Mouse (Mus musculus) kidney, adult 2 months (tissue): ENCODE results near the gene Tk1. TPM values are rescaled to one million over a fixed set of nuclear protein-coding genes. Genes with fewer than 3 reads are reported as not detected.

ENCODE experiments used
- DNase-seq: peaks from one replicate; pipeline ENCODE4 v3.0.0; 2021
- H3K27ac ChIP-seq: fragments of 200-500 bp; 2 replicates; pipeline ENCODE4 v1.5.1; 2012; ENCODE audit warnings: low read depth, low read length, control low read depth, inconsistent platforms; ENCODE audit not compliant: insufficient read depth
- H3K27me3 ChIP-seq: fragments of 200-500 bp; replicated peaks from 2 replicates; pipeline ENCODE4 v1.6.1; 2012; ENCODE audit warnings: mild to moderate bottlenecking, moderate library complexity, low read length, inconsistent platforms; ENCODE audit not compliant: control insufficient read depth, insufficient read depth
- H3K36me3 ChIP-seq: fragments of 200-500 bp; 2 replicates; pipeline ENCODE4 v1.6.1; 2012; ENCODE audit warnings: mild to moderate bottlenecking, moderate library complexity, low read length, inconsistent platforms; ENCODE audit not compliant: control insufficient read depth, insufficient read depth
- H3K4me1 ChIP-seq: fragments of 200-500 bp; 2 replicates; pipeline ENCODE4 v1.6.1; 2011; ENCODE audit warnings: low read length; ENCODE audit not compliant: control insufficient read depth, insufficient read depth
- H3K4me3 ChIP-seq: fragments of 200-500 bp; 2 replicates; pipeline ENCODE4 v1.5.1; 2011; ENCODE audit warnings: mild to moderate bottlenecking, low read depth, low read length, control low read depth; ENCODE audit not compliant: insufficient read depth
- CTCF ChIP-seq: fragments of 200-500 bp; conservative IDR thresholded peaks from 2 replicates; pipeline ENCODE4 v1.5.1; 2011; ENCODE audit warnings: low read depth, mild to moderate bottlenecking, control low read depth, low read length, moderate library complexity, mixed read lengths; ENCODE audit not compliant: insufficient read depth, insufficient read length
- POLR2A ChIP-seq: fragments of 200-500 bp; IDR thresholded peaks from one replicate; pipeline ENCODE4 v1.6.1; 2011; ENCODE audit warnings: low read depth, low read length, control low read depth
- WGBS: fragments of 180-500 bp; shearing (Covaris S2); methylation state at CpG from one replicate; pipeline ENCODE4 v1.1.7; 2018; 5-methylcytosine and 5-hydroxymethylcytosine counted together
- polyA plus RNA-seq: library from polyadenylated mRNA; depleted of rRNA; stranded (reverse); fragments of >200 nt; gene quantifications from 2 replicates; pipeline ENCODE4 v1.2.3, GENCODE M21; 2012

Tk1 gene
- polyA plus RNA-seq, 1 experiment, result 15.8 TPM

- no peak for TF ChIP-seq POLR2A
- no peak for TF ChIP-seq CTCF
- Histone ChIP-seq H3K36me3 (no peaks in the 10 kb centered on the region), H3K27ac (no peak overlapping the region), H3K4me3 (no peak overlapping the region), H3K4me1 (no peaks in the 10 kb centered on the region; the same call in 1 of the 2 replicates), H3K27me3 (no peaks in the 10 kb centered on the region)
- WGBS, result 45% methylated on average over 1 of the region's 1 CpGs
- DNase-seq, result no peak
These were observed 30.1 kb upstream of the Tk1 start for GRCm38 (mm10) chr11:117855975-117856374.

DNA sequence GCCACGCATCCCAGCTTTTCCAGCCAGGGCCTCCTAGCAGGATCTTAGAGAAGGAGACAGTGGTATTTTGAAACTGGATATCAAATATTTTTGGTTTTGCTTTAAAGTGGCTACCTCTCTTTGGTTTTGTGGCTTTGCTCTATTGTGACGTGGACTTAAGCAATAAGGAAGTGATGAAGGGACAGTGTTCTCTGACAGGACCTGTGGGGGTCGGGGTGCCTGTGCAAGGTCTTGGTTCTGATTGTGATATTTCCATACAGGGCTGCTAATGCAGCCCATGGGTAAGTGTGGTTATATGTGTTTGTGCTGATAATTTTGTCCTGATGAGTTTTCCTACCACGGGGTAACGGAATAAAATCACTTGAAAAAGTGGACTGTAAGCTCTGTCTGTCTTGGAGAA, 29.5 kb upstream of the Tk1 start:
- Histone ChIP-seq H3K36me3 (no peaks in the 10 kb centered on the region), H3K4me1 (no peaks in the 10 kb centered on the region; the same call in 1 of the 2 replicates), H3K27ac (no peak overlapping the region), H3K27me3 (no peaks in the 10 kb centered on the region), H3K4me3 (no peak overlapping the region)
- TF ChIP-seq POLR2A (no peak), CTCF (no peak)
- DNase-seq, result no peak
- 85% methylated on average over 5 of the region's 5 CpGs for WGBS

DNA sequence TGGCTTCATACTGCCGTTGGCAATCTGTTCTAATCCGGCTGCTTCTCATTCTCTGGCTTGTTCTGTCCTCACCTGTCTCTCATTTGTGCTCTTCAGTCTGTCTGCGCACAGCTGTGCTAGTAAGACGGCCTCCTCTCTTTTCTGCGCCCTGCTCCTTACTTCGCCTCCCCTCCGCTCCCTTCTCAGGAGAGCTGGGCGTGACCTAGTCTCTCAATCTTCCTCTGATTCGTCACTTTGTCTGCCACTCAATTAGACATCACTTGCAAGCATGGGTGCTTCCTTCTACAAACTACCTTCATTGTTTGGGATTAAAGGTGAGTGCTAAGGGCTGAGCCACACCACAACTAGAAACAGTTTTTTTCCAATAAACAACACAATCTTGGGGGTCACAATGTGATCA, 28.3 kb upstream of the Tk1 start:
- no peak overlapping the region for H3K27ac ChIP-seq
- no peaks in the 10 kb centered on the region; the same call in 1 of the 2 replicates for H3K4me1 ChIP-seq
- no peaks in the 10 kb centered on the region for H3K27me3 ChIP-seq
- 92% methylated on average over 9 of the region's 9 CpGs for WGBS
- no peak overlapping the region for H3K4me3 ChIP-seq
- DNase-seq, result no peak
- H3K36me3 ChIP-seq, result no peaks in the 10 kb centered on the region
- no peak for TF ChIP-seq CTCF
- TF ChIP-seq POLR2A, result no peak

DNA sequence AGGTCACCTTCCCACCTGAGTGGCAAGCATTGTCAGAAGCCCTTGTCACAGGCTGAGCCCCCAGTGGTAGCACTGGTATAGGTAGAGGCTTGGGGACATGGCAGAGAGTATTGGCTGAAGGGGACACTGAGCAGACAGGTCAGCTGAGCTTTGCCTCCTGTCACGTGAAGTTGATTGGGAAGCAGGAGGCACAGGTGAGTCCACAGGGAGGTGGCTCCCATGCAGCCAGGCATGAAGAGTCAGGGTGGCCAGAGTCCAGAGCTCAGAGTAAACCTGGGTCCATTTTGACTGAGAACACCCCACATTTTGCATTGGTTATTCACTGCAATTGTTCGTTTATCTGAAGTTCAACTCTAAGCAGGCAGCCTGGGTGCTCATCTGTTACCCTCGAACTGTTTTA, 27.0 kb upstream of the Tk1 start:
- TF ChIP-seq CTCF (no peak), POLR2A (no peak)
- H3K36me3 ChIP-seq, result no peaks in the 10 kb centered on the region
- H3K27ac ChIP-seq, result no peak overlapping the region
- DNase-seq, result no peak
- peaks cover 6% of the 10 kb centered on the region; the same call in 1 of the 2 replicates for H3K4me1 ChIP-seq
- no peaks in the 10 kb centered on the region for H3K27me3 ChIP-seq
- no peak overlapping the region for H3K4me3 ChIP-seq
- 65% methylated on average over 3 of the region's 3 CpGs for WGBS

GRCm38 (mm10) chr11:117848985-117849671, 23.2 kb upstream of the Tk1 start, which contains the start of gene Birc5:
Birc5 (plus strand) TSS chr11:117849251.
- DNase-seq, result peak; percentile 98
- peak within 1 kb of the TSS; percentile 96 for H3K27ac ChIP-seq
- TF ChIP-seq POLR2A (peak; percentile 86), CTCF (no peak)
- no peaks in the 10 kb centered on the region for H3K27me3 ChIP-seq
- WGBS, result under 1% methylated on average over 51 of the region's 51 CpGs
- peaks cover 22% of the 10 kb centered on the region for H3K4me1 ChIP-seq
- no peaks in the 10 kb centered on the region for H3K36me3 ChIP-seq
- peak within 1 kb of the TSS; percentile 90 for H3K4me3 ChIP-seq

- H3K27ac ChIP-seq, result peak overlapping the region; percentile 96
- TF ChIP-seq POLR2A, result no peak
- TF ChIP-seq CTCF, result no peak
- no peaks in the 10 kb centered on the region for H3K36me3 ChIP-seq
- WGBS, result 2% methylated on average over 19 of the region's 19 CpGs
- H3K27me3 ChIP-seq, result no peaks in the 10 kb centered on the region
- peak; percentile 58 for DNase-seq
- H3K4me3 ChIP-seq, result peak overlapping the region; percentile 90
- peaks cover 22% of the 10 kb centered on the region for H3K4me1 ChIP-seq
These were observed 22.5 kb upstream of the Tk1 start for GRCm38 (mm10) chr11:117848271-117848984.

GRCm38 (mm10) chr11:117847593-117848215, 21.8 kb upstream of the Tk1 start:
- H3K4me3 ChIP-seq, result peak overlapping the region; percentile 90; the same call in 1 of the 2 replicates
- DNase-seq, result peak; percentile 48
- no peak for TF ChIP-seq POLR2A
- no peak for TF ChIP-seq CTCF
- no peaks in the 10 kb centered on the region for H3K36me3 ChIP-seq
- WGBS, result 55% methylated on average over 7 of the region's 7 CpGs
- peak overlapping the region; percentile 96 for H3K27ac ChIP-seq
- peaks cover 22% of the 10 kb centered on the region for H3K4me1 ChIP-seq
- no peaks in the 10 kb centered on the region for H3K27me3 ChIP-seq
